Mouse (Mus musculus) embryonic stem cell, embryonic (primary cell): ENCODE measurements around the gene Phgr1.

Experiments
- CTCF ChIA-PET, 4 experiments: fragments of 300-600 bp in 2 of 4; fragments of 350-600 bp in 2 of 4; sonication (Branson Sonifier 250); formaldehyde crosslinking; loops; one replicate each; lab custom pipeline; 2022; ENCODE audit warnings: inconsistent platforms in 2 of 4; lab: Charles Lee
- POLR2A ChIA-PET, 4 experiments: fragments of 300-600 bp in 2 of 4; fragments of 350-600 bp in 2 of 4; sonication (Branson Sonifier 250); formaldehyde crosslinking; loops; one replicate each; lab custom pipeline; 2022; ENCODE audit warnings: antibody characterized with exemption in 4 of 4, inconsistent platforms in 1 of 4; lab: Charles Lee

Phgr1 gene

GRCm38 (mm10) chr2:118813981-118814836 is 41.6 kb downstream of the Phgr1 start, which contains the start of gene Knstrn:
TSS of gene Knstrn (plus strand) at chr2:118814003.
- CTCF ChIA-PET = interaction anchor here in 3 of 4 experiments (0.5 to 1.4 kb wide), 15 partner anchors 10 to 733 kb away, joined by 3 to 15 read pairs (median 3); partner anchors contain the start of genes Chp1 (in 1 of the 3) and Exd1 (in 1 of the 3)
- POLR2A ChIA-PET = interaction anchor here in 3 of 4 experiments (0.5 to 3.4 kb wide), 46 partner anchors 9 to 426 kb away, joined by 3 to 22 read pairs (median 4); partner anchors contain the start of genes Ccdc32 (in 1 of the 3), Disp2 (in 1 of the 3), Eif2ak4 (in 1 of the 3) and Inafm2 (in 1 of the 3)

- POLR2A ChIA-PET = interaction anchor here in 3 of 4 experiments (1.3 to 2.1 kb wide), 5 partner anchors 9 to 111 kb away, joined by 3 to 11 read pairs (median 6); partner anchors contain the start of gene Knstrn (in 3 of the 3)
- CTCF ChIA-PET = no interaction called here
Measured at GRCm38 (mm10) chr2:118822800-118823199, 50.2 kb downstream of the Phgr1 start.

DNA sequence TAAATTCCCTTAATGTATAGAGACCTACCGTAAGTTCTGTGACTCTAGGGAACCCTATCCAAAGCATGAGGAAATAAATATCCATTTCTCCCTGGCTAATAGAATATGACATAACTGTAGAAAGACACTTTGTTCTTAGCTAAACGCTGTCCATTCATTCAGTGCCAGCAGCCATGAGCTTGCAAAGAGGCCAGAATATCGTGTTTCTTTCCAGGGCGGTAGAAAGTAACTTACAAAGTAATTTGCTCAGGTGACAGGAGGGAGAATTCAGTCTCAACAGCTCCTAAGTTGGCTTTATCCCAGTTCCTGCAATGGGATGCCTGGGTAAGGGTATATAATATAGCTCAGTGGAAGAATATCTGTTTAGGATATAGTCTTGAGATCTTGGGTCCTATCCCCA is 51.8 kb downstream of the Phgr1 start:
- ChIA-PET CTCF (interaction anchor here in 2 of 4 experiments (0.6 to 1.2 kb wide), 2 partner anchors 10 to 31 kb away, joined by 3 to 7 read pairs; partner anchors contain the start of gene Knstrn (in 1 of the 2)), POLR2A (interaction anchor here in 2 of 4 experiments (1.4 to 2.1 kb wide), 4 partner anchors 10 to 113 kb away, joined by 3 to 11 read pairs (median 6); partner anchors contain the start of gene Knstrn (in 1 of the 2))
